Mouse (Mus musculus) thymus, adult 2 months (tissue): ENCODE data around the gene Mrps18a. TPM values are rescaled to one million over a fixed set of nuclear protein-coding genes. Genes with fewer than 3 reads are reported as not detected.

Source experiments
- DNase-seq: peaks from one replicate; pipeline ENCODE4 v3.0.0; 2021
- H3K27ac ChIP-seq: fragments of 200-500 bp; 2 replicates; pipeline ENCODE4 v1.5.1; 2012; ENCODE audit warnings: low read length, control low read depth; ENCODE audit not compliant: control insufficient read depth, insufficient read depth
- H3K27me3 ChIP-seq: fragments of 200-500 bp; 2 replicates; pipeline ENCODE4 v1.6.1; 2012; ENCODE audit warnings: mild to moderate bottlenecking, low read length, moderate library complexity, mixed read lengths; ENCODE audit not compliant: control insufficient read depth, insufficient read depth
- H3K36me3 ChIP-seq: fragments of 200-500 bp; 2 replicates; pipeline ENCODE4 v1.6.1; 2012; ENCODE audit warnings: mild to moderate bottlenecking, low read length, moderate library complexity; ENCODE audit not compliant: control insufficient read depth, insufficient read depth
- H3K4me1 ChIP-seq: fragments of 200-500 bp; replicated peaks from 2 replicates; pipeline ENCODE4 v1.6.1; 2012; ENCODE audit warnings: low read length; ENCODE audit not compliant: control insufficient read depth, insufficient read depth
- H3K4me3 ChIP-seq: fragments of 200-500 bp; 2 replicates; pipeline ENCODE4 v1.5.1; 2012; ENCODE audit warnings: mild to moderate bottlenecking, low read length, control low read depth, moderate library complexity; ENCODE audit not compliant: control insufficient read depth, insufficient read depth
- CTCF ChIP-seq: fragments of 200-500 bp; IDR thresholded peaks from 2 replicates; pipeline ENCODE4 v1.5.1; 2012; ENCODE audit warnings: mild to moderate bottlenecking, control low read depth, low read length, moderate library complexity, borderline replicate concordance; ENCODE audit not compliant: control insufficient read depth, poor library complexity, insufficient read depth; ENCODE audit errors: extremely low read depth
- POLR2A ChIP-seq: fragments of 200-500 bp; IDR thresholded peaks from 2 replicates; pipeline ENCODE4 v1.6.1; 2012; ENCODE audit warnings: mild to moderate bottlenecking, low read length, control low read depth, moderate library complexity; ENCODE audit not compliant: control insufficient read depth, poor library complexity, insufficient read depth; ENCODE audit errors: extremely low read depth
- WGBS: fragments of 180-500 bp; shearing (Covaris S2); methylation state at CpG from one replicate; pipeline ENCODE4 v1.1.7; 2018; 5-methylcytosine and 5-hydroxymethylcytosine counted together
- polyA plus RNA-seq: library from polyadenylated mRNA; depleted of rRNA; stranded (reverse); fragments of >200 nt; gene quantifications from 2 replicates; pipeline ENCODE4 v1.2.3, GENCODE M21; 2012; rRNA removed

Mrps18a gene
- 56.4 and 57.6 TPM in 2 replicates for polyA plus RNA-seq

- Histone ChIP-seq H3K36me3 (no peaks in the 10 kb centered on the region), H3K27me3 (no peaks in the 10 kb centered on the region), H3K4me1 (no peaks in the 10 kb centered on the region), H3K27ac (no peak within 1 kb of the TSS), H3K4me3 (peak within 1 kb of the TSS; percentile 97)
- TF ChIP-seq POLR2A (peak; percentile 68), CTCF (no peak)
- WGBS = 6% methylated on average over 38 of the region's 38 CpGs
- peak; percentile 81 for DNase-seq
These were observed at the start of gene Mrps18a for GRCm38 (mm10) chr17:46110402-46111289. Gene Mrps18a (plus strand): TSS chr17:46110986.

DNA sequence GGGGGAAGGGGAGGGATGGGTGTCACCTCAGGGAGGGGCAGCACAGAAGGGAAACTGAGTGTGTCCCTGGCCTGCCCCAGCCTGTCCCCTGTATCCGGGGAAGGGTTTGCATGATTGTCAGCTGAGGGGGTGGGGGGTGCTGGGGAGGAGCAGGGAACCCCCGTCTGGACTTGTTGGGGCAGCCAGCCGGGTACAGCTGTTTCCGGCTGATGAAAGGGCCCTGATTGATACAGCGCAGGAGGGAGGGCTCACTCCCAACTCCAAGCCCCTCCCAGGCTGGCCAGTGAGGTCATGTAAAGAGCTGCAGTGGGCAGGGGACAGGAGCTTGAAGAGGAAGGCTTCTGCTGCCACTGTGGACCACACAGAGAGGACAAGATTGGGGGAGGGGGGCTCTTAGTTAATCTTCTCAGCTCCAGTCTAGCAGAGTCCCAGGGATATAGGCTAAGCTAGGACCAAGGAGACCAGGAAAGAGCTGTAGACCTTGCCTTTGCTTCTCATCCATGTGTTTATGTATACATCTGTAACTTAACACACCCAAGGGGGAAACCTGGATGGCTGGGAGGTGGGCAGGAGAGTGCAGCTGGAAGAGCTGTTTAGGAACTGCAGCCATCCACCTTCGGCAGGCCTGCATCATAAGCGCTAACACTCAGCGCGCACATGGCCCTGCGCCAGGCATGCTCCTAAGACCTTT is 47.4 kb upstream of the Mrps18a start:
- H3K27me3 ChIP-seq = no peaks in the 10 kb centered on the region
- H3K36me3 ChIP-seq = no peaks in the 10 kb centered on the region
- WGBS = 29% methylated on average over 10 of the region's 10 CpGs
- no peak for DNase-seq
- TF ChIP-seq POLR2A = no peak
- no peak for TF ChIP-seq CTCF
- no peak overlapping the region for H3K27ac ChIP-seq
- no peak overlapping the region for H3K4me3 ChIP-seq
- H3K4me1 ChIP-seq = 0 out of 2 replicates have a peak, but pooled peaks cover 4% of the 10 kb centered on the region

GRCm38 (mm10) chr17:46063974-46064312 is 46.8 kb upstream of the Mrps18a start:
- TF ChIP-seq POLR2A (no peak), CTCF (no peak)

GRCm38 (mm10) chr17:46070046-46070445 is 40.7 kb upstream of the Mrps18a start:
- H3K27me3 ChIP-seq = no peaks in the 10 kb centered on the region
- peaks cover 18% of the 10 kb centered on the region for H3K4me1 ChIP-seq
- WGBS = 83% methylated on average over 9 of the region's 9 CpGs
- TF ChIP-seq CTCF (no peak), POLR2A (no peak)
- DNase-seq = no peak
- no peak overlapping the region for H3K4me3 ChIP-seq
- no peak overlapping the region for H3K27ac ChIP-seq
- H3K36me3 ChIP-seq = no peaks in the 10 kb centered on the region

More at GRCm38 (mm10) chr17:46063974-46064312, 46.8 kb upstream of the Mrps18a start:
- no peak overlapping the region for H3K27ac ChIP-seq
- no peak overlapping the region for H3K4me3 ChIP-seq
- 64% methylated on average over 6 of the region's 6 CpGs for WGBS
- H3K36me3 ChIP-seq = no peaks in the 10 kb centered on the region
- no peak for DNase-seq
- 0 out of 2 replicates have a peak, but pooled peaks cover 4% of the 10 kb centered on the region for H3K4me1 ChIP-seq
- H3K27me3 ChIP-seq = no peaks in the 10 kb centered on the region

DNA sequence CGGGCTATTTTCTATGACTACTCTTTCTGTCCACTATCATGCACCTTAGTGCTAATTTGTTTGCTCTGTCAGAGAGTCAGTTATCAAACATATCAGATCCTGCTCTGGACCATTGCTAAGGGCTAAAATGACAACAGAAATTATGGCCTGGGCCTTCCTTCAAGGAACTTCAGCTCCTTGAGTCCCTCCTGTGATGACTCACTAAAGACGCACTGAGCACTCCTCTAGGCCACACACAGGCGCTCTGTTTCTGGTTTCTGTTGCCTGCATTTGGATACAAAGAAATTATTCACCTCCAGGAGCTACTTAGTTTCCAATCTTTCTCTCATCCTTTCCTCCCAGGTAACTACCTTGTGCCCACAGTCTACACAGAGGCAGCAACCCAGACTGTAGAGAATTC is 39.3 kb upstream of the Mrps18a start:
- peaks cover 22% of the 10 kb centered on the region for H3K4me1 ChIP-seq
- TF ChIP-seq POLR2A = no peak
- no peak for TF ChIP-seq CTCF

DNA sequence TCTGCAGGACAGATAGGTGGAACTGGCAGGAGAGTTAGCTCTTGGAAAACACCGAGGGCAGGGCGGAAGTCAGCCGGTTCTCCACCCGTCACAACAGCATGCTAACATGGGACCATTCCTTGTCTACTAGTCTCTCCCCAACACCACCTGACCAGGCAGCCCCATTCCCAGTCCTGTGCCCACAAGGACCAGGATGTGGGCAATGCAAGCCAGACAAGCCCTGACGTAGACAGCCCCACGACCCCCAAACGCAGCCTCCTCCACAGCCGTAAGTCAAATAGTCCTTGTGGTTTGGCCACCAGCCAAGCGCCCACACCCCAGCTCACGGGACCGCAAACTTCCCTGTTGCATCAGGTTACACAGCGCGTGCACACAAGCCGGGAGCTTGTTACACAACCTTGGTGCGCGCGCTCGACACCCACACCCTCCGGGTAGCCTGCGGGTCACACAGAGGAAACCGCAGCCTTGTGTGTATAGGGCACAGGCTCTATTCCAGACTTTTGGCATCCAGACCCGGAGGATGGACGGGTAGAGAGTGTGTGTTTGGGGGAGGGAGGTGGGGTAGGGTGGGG is 37.0 kb upstream of the Mrps18a start:
- peaks cover 22% of the 10 kb centered on the region for H3K4me1 ChIP-seq
- H3K27ac ChIP-seq = no peak overlapping the region
- 1% methylated on average over 23 of the region's 23 CpGs for WGBS
- no peaks in the 10 kb centered on the region for H3K27me3 ChIP-seq
- peak; percentile 87 for DNase-seq
- H3K36me3 ChIP-seq = no peaks in the 10 kb centered on the region
- no peak for TF ChIP-seq POLR2A
- TF ChIP-seq CTCF = no peak
- peak overlapping the region; percentile 28 for H3K4me3 ChIP-seq

More for the DNA sequence above, 39.3 kb upstream of the Mrps18a start:
- no peak overlapping the region for H3K27ac ChIP-seq
- H3K4me3 ChIP-seq = no peak overlapping the region
- WGBS = 91% methylated on average over 3 of the region's 3 CpGs
- H3K36me3 ChIP-seq = no peaks in the 10 kb centered on the region
- no peak for DNase-seq
- H3K27me3 ChIP-seq = no peaks in the 10 kb centered on the region
